Mouse (Mus musculus) heart, embryonic 12.5 days (tissue): ENCODE measurements around the gene Btd. TPM values are rescaled to one million over a fixed set of nuclear protein-coding genes. Genes with fewer than 3 reads are reported as not detected.
A peak's percentile ranks its signal among the peaks of the same experiment; 100 is the strongest.

Experiments used
- ATAC-seq: fragments of 200-750 bp; cut with Nextera tagmentation; 2 replicates; pipeline ENCODE4 v1.8.0; 2017; ENCODE audit warnings: moderate TSS enrichment, moderate library complexity; ENCODE audit not compliant: insufficient number of reproducible peaks, low FRiP score
- H3K27ac ChIP-seq: fragments of 300-500 bp; sonication (generic); 2 replicates; pipeline ENCODE4 v1.5.1; 2016; ENCODE audit warnings: mild to moderate bottlenecking, moderate library complexity; ENCODE audit not compliant: poor library complexity, severe bottlenecking
- H3K27me3 ChIP-seq: fragments of 300-500 bp; sonication (generic); replicated peaks from 2 replicates; pipeline ENCODE4 v1.6.1; 2016; ENCODE audit warnings: mild to moderate bottlenecking, moderate library complexity
- H3K36me3 ChIP-seq: fragments of 300-500 bp; sonication (generic); 2 replicates; pipeline ENCODE4 v1.6.1; 2016; ENCODE audit warnings: mild to moderate bottlenecking, moderate library complexity
- H3K4me1 ChIP-seq: fragments of 300-500 bp; sonication (generic); replicated peaks from 2 replicates; pipeline ENCODE4 v1.6.1; 2016; ENCODE audit warnings: mild to moderate bottlenecking
- H3K4me2 ChIP-seq: fragments of 300-500 bp; sonication (generic); 2 replicates; pipeline ENCODE4 v1.6.1; 2016; ENCODE audit warnings: mild to moderate bottlenecking, moderate library complexity
- H3K4me3 ChIP-seq: fragments of 300-500 bp; sonication (generic); 2 replicates; pipeline ENCODE4 v1.5.1; 2016; ENCODE audit warnings: mild to moderate bottlenecking
- H3K9ac ChIP-seq: fragments of 300-500 bp; sonication (generic); 2 replicates; pipeline ENCODE4 v1.6.1; 2016; ENCODE audit warnings: mild to moderate bottlenecking, moderate library complexity
- H3K9me3 ChIP-seq: fragments of 300-500 bp; sonication (generic); replicated peaks from 2 replicates; pipeline ENCODE4 v1.6.1; 2016; ENCODE audit warnings: mild to moderate bottlenecking, moderate library complexity
- WGBS: fragments of 180-500 bp; shearing (Covaris S2); methylation state at CpG from one replicate; pipeline ENCODE4 v1.1.7; 2016; 5-methylcytosine and 5-hydroxymethylcytosine counted together
- polyA plus RNA-seq: library from polyadenylated mRNA; unstranded; fragments of >200 nt; fragmentation: Nextera tagmentation; extraction: Ambion mirVana; gene quantifications from 2 replicates; pipeline ENCODE4 v1.2.1, GENCODE M21; 2016

Btd gene
- polyA plus RNA-seq, 1 experiment from 2014 or later = 23.1 TPM

DNA sequence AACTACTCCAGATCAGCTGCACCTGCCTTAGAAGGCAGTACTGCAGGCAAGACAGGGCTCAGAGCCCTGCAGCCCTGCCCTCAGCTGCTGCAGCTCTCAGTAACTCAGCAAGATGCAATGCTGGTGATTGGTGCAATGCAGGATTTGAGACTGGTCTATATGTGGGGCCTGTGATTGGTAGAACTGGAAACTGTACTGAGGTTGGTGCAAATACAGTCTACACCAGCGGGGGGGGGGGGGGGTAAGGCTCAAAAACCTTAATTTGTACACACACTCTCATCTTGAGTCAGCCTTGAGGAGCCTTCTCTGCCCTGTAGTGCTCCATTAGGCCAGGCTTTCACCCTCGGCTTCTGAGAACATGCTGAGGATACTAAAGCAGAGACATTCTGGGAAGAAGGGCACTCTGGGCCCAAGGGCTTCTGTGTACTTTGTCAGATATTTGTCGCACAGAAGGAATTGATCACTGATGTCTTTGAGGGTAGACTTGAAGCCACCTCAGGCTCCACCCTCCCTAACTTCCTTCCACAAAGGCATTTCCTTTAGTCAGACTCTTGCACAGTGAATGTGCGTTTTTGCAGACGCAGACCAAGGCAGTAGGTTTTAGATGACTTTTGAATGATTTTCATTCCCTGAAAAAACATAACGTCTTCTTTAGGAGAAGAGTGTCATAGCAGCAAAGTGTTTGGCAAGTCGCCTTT lies 43.7 kb downstream of the Btd start:
- H3K27me3 ChIP-seq = no peaks in the 10 kb centered on the region
- no peak for ATAC-seq
- H3K4me2 ChIP-seq = no peak overlapping the region
- H3K36me3 ChIP-seq = no peaks in the 10 kb centered on the region
- H3K27ac ChIP-seq = no peak overlapping the region
- peaks cover 10% of the 10 kb centered on the region; the same call in 1 of the 2 replicates for H3K4me1 ChIP-seq
- H3K4me3 ChIP-seq = no peak overlapping the region
- 63% methylated on average over 7 of the region's 7 CpGs for WGBS
- H3K9me3 ChIP-seq = no peaks in the 10 kb centered on the region
- no peak overlapping the region for H3K9ac ChIP-seq

- Histone ChIP-seq H3K27ac (no peak overlapping the region), H3K4me1 (peaks cover 10% of the 10 kb centered on the region; the same call in 1 of the 2 replicates), H3K4me2 (no peak overlapping the region), H3K4me3 (no peak overlapping the region), H3K9me3 (no peaks in the 10 kb centered on the region), H3K27me3 (no peaks in the 10 kb centered on the region), H3K9ac (no peak overlapping the region), H3K36me3 (no peaks in the 10 kb centered on the region)
- ATAC-seq = no peak
- WGBS = 89% methylated on average over 10 of the region's 10 CpGs
Measured at GRCm38 (mm10) chr14:31685680-31686079, 44.9 kb downstream of the Btd start.

DNA sequence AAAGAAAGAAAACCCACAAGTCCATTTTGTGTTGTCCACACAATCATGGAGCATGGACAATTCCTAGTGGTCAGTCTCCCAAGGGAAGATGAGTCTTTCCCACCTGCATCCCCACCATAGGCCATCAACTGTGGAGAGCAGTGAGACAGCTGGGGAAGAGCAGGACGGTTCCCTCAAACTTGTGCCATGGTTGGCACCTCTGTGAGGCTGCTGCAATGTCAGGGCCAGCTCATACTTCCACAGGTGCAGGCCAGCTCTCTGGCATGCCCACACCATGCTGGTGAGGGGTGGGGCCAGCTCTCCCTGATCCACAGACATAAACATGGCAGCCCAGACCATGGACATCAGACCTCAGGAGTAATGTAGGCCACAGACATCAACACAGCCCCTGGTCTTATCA lies 45.4 kb downstream of the Btd start:
- peaks cover 10% of the 10 kb centered on the region; the same call in 1 of the 2 replicates for H3K4me1 ChIP-seq
- H3K9me3 ChIP-seq = no peaks in the 10 kb centered on the region
- 81% methylated on average over 1 of the region's 1 CpGs for WGBS
- H3K27ac ChIP-seq = no peak overlapping the region
- H3K4me3 ChIP-seq = no peak overlapping the region
- no peaks in the 10 kb centered on the region for H3K36me3 ChIP-seq
- H3K4me2 ChIP-seq = no peak overlapping the region
- H3K9ac ChIP-seq = no peak overlapping the region
- no peak for ATAC-seq
- H3K27me3 ChIP-seq = no peaks in the 10 kb centered on the region

- Histone ChIP-seq H3K27me3 (no peaks in the 10 kb centered on the region), H3K9ac (no peak overlapping the region), H3K4me3 (no peak overlapping the region), H3K4me1 (peaks cover 14% of the 10 kb centered on the region; the same call in 1 of the 2 replicates), H3K27ac (no peak overlapping the region), H3K36me3 (no peaks in the 10 kb centered on the region), H3K9me3 (no peaks in the 10 kb centered on the region), H3K4me2 (no peak overlapping the region)
- WGBS = 85% methylated on average over 6 of the region's 6 CpGs
- ATAC-seq = no peak
Measured at GRCm38 (mm10) chr14:31692536-31692935, 51.7 kb downstream of the Btd start.

GRCm38 (mm10) chr14:31696206-31696984 lies 55.6 kb downstream of the Btd start:
- Histone ChIP-seq H3K4me1 (peaks cover 11% of the 10 kb centered on the region), H3K27me3 (no peaks in the 10 kb centered on the region), H3K9me3 (no peaks in the 10 kb centered on the region), H3K9ac (no peak overlapping the region), H3K4me2 (no peak overlapping the region), H3K36me3 (peaks cover 15% of the 10 kb centered on the region), H3K4me3 (no peak overlapping the region), H3K27ac (peak overlapping the region; percentile 72)
- ATAC-seq = no peak
- 86% methylated on average over 9 of the region's 9 CpGs for WGBS

DNA sequence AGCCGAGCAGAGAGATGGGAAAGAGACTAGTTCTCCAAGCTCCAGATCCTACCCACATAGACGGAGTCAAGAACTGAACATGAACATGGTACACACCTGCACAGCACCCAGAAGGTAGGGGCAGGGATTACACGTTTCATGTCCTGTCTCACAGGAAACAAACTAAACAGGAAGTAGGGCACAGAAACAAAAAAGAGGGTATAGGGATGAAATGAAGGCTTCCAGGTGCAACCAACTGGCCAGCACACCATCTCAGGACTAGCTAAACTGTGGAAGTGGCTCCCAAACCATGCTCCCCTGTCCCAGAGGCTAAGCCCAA lies 56.1 kb downstream of the Btd start:
- Histone ChIP-seq H3K9ac (no peak overlapping the region), H3K4me3 (no peak overlapping the region), H3K27me3 (no peaks in the 10 kb centered on the region), H3K36me3 (peaks cover 19% of the 10 kb centered on the region), H3K4me2 (no peak overlapping the region), H3K4me1 (peaks cover 11% of the 10 kb centered on the region), H3K27ac (peak overlapping the region; percentile 72), H3K9me3 (no peaks in the 10 kb centered on the region)
- WGBS = 81% methylated on average over 3 of the region's 3 CpGs
- no peak for ATAC-seq

DNA sequence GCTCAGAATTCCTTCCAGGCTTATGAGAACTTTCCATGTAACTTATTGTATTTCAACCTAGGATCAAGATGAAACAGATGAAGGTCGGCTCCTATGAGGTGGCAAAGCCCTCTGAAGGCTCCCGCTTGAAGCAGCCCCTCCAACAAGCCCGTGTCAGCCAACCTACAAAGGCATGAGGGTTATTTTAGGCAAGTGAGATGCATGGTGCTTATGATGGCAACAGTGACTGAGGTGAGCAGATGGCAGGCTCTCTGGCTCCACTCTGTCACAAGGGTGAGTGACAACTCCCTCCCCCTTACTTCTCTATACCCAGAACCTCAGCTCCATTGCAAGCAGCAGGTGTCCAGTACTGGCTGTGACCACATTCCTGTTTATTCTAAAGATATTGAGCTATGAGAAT lies 56.5 kb downstream of the Btd start:
- Histone ChIP-seq H3K4me2 (no peak overlapping the region), H3K4me3 (no peak overlapping the region), H3K9ac (no peak overlapping the region), H3K4me1 (peaks cover 12% of the 10 kb centered on the region), H3K27ac (peak overlapping the region; percentile 72), H3K36me3 (peaks cover 21% of the 10 kb centered on the region), H3K27me3 (no peaks in the 10 kb centered on the region), H3K9me3 (no peaks in the 10 kb centered on the region)
- ATAC-seq = no peak
- WGBS = 47% methylated on average over 3 of the region's 3 CpGs

DNA sequence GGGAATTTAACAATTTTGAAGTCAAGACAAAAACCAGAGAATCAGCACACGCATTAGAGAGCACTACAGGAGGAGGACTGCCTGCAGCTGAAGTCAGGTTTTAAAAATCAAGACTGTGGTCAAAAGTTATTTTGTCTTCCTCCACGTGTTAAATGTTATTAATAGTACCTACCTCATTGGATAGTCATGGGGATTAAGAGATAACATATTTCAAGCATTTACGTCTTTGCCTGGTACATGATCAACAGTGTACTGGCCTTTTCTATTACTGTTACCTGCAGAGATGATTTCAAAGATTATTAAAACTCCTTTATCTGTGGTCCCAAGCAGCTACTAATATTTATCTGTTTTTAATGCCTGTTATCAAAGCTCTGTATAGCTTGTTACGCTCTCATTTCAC lies 56.9 kb downstream of the Btd start:
- Histone ChIP-seq H3K27me3 (no peaks in the 10 kb centered on the region), H3K9me3 (no peaks in the 10 kb centered on the region), H3K9ac (no peak overlapping the region), H3K4me2 (no peak overlapping the region), H3K27ac (peak overlapping the region; percentile 72), H3K4me1 (peaks cover 16% of the 10 kb centered on the region), H3K4me3 (no peak overlapping the region), H3K36me3 (peaks cover 21% of the 10 kb centered on the region)
- ATAC-seq = no peak
- WGBS = 68% methylated on average over 4 of the region's 4 CpGs

GRCm38 (mm10) chr14:31700376-31700775 lies 59.5 kb downstream of the Btd start:
- 83% methylated on average over 2 of the region's 2 CpGs for WGBS
- H3K36me3 ChIP-seq = peaks cover 34% of the 10 kb centered on the region
- no peak for ATAC-seq

GRCm38 (mm10) chr14:31709343-31709742 lies 68.5 kb downstream of the Btd start:
- 76% methylated on average over 1 of the region's 1 CpGs for whole genome bisulfite sequencing
- peaks cover 40% of the 10 kb centered on the region for H3K36me3 ChIP-seq

More at GRCm38 (mm10) chr14:31700376-31700775, 59.5 kb downstream of the Btd start:
- Histone ChIP-seq H3K9ac (no peak overlapping the region), H3K27ac (no peak overlapping the region), H3K9me3 (no peaks in the 10 kb centered on the region), H3K4me3 (no peak overlapping the region), H3K4me1 (peaks cover 19% of the 10 kb centered on the region), H3K4me2 (no peak overlapping the region), H3K27me3 (no peaks in the 10 kb centered on the region)

GRCm38 (mm10) chr14:31715669-31716068 lies 74.8 kb downstream of the Btd start:
- Histone ChIP-seq H3K27me3 (no peaks in the 10 kb centered on the region), H3K4me2 (no peak overlapping the region), H3K9ac (no peak overlapping the region), H3K4me3 (no peak overlapping the region), H3K9me3 (no peaks in the 10 kb centered on the region), H3K4me1 (no peaks in the 10 kb centered on the region), H3K27ac (no peak overlapping the region), H3K36me3 (peaks cover 46% of the 10 kb centered on the region)
- no peak for ATAC-seq

More at GRCm38 (mm10) chr14:31709343-31709742, 68.5 kb downstream of the Btd start:
- H3K9ac ChIP-seq = no peak overlapping the region
- H3K4me3 ChIP-seq = no peak overlapping the region
- no peaks in the 10 kb centered on the region for H3K27me3 ChIP-seq
- no peaks in the 10 kb centered on the region for H3K9me3 ChIP-seq
- no peak for ATAC-seq
- H3K27ac ChIP-seq = no peak overlapping the region
- H3K4me2 ChIP-seq = no peak overlapping the region
- 0 out of 2 replicates have a peak, but pooled peaks cover 3% of the 10 kb centered on the region for H3K4me1 ChIP-seq
